Mouse (Mus musculus) CD8-positive naive resting alpha-beta T cell, adult 2 months (primary cell): ENCODE data around the gene Vsx1.

Experiments
- DNase-seq, 2 experiments: peaks; one replicate each; pipeline ENCODE4 v3.0.0; 2022; ENCODE audit warnings: low read depth in 2 of 2, low spot score in 2 of 2

The Vsx1 gene

DNA sequence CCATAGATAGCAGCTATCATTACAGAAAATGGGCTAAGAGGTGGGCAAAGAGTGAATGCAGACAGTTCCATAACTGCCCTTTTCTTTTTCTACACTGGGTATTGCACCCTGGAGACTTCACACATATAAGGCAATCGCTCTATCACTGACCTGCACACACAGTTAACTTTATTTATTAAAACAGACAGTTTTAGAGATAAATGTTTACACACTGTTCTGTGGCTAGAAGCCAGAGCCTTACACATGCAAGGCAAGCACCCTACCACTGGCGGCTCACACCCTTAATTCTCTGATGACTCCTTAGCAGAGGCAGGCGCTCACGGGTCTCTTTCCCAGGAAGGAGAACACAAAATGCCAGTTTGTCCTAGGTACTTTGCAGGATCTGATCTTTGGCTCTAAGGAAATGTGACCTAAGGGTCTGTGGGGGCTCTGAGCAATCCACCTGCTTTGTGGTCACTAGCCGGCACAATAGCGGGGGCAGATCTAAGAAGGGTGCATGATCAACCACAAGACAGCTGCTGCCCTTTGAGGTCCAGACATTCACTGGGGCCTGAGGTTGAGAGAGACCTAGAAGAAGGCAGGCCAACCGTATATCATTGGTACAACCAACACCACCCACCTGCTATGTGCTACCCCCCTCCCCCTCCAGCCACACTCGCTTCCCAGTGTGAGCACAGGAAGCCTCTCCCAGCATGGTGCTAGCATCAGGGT is 42.6 kb downstream of the Vsx1 start:
- DNase-seq: no peak

DNA sequence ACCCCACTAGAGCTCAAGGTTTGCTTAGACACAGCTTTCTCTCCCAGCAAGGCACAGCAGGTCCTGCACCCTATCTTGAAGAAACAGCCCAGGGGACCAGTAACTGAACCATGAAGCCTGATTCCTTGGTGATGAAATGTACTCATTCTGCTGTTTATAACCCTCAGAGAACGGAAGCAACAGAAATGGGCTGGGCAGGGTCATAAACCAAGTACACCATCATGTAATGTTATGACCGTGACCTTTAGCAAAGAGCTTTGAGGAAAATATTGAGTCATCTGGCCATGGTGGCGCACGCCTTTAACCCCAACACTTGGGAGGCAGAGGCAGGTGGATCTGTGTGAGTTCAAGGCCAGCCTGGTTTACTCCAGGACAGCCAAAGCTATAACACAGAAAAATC is 43.9 kb downstream of the Vsx1 start:
- no peak for DNase-seq

DNA sequence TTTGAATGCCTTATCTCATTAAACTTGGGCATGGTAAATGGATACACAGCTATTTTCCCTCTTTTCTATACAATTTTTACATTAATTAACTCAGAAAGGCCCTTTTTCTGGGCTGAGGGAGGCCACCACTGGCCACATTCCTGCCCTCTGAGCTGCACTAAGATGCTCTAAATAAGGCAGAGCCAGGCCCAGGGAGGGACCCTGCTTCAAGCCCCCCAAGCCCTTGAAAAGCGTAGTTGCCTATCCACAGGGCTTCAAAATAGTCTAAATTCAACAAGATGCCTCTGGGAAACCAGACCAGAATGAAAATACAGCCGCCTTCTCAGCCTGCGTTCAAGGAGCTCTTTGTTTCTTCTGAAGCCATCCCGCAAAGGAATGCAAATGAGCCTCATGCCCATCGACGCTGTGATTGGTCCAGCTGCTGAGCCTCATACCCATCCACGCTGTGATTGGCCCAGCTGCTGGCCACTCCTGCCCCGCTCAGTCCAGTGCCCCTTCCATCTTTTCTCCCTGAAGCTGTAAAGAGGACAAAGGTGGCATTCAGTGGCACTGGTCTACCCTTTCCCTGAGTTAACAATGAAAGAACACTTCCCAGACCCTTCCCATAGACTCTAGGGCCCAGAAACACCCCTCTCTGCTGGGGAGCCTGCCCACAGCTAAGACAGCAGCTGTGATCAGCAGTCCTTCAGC is 45.3 kb downstream of the Vsx1 start:
- DNase-seq: no peak

DNA sequence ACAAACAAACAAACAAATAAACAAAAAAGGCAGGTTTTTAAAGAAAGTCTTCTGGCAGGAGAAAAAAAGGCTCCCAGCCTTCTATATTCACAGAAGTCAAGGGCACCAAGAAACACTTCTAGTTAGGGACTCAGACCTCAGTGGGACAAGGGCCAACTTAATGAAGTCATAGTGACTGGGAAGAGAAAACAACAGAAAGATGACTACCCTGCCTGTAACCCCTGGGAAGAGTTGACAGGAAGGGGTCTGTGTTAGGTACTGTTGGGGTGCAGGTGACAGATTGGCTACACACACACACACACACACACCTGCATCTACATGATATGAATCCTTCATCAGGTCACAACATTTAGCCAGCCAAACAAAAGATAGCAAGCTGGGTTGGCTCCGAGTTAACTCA is 46.0 kb downstream of the Vsx1 start:
- DNase-seq: no peak

DNA sequence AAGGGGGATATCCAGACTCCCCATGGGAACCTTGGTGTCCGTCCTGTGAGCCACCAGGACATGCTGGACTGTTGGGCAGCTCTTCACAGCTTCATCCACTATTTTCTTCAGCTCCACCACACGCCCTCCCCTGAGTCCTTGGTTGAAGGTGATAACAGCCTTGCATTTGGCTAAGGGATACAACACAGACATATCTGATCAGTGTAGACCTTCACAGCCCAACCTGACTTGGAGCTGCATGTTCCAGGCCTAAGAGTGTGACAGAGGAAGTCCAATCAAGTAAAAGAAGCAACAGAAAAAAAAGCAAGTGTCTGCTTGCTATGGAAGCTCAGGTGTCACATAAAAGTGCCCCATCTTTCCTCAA is 50.8 kb downstream of the Vsx1 start:
- DNase-seq: no peak

DNA sequence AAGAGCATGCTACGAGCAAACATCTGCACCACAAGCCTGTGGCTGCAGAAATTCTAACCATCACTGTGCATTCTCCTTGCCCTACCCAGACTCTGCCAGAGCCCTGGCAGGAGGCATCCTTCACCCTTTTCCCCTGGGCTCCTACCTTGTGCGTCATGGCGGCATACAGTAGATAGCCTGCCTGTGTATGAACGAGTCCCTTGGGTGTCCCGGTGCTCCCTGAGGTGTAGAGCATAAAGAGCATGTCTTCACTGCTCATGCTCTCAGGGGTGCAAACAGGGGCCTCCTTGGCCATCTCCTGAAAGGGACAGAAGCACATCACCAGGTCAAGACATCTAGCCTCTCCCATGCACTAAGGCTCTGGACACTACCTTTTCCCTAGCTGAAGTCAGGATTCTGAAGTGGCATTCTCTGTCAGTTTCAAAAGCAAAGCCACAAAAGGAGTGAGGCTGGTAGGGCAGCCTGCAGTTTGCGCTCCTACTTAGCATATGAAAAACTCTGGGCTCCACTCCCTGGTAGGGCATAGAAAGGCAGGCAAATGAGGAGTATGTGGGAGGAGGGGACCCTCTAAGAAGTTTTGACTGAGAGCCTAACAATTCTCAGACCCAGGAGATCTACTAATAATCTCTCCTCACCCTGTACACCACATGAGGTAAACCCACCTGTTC is 51.3 kb downstream of the Vsx1 start:
- no peak for DNase-seq

DNA sequence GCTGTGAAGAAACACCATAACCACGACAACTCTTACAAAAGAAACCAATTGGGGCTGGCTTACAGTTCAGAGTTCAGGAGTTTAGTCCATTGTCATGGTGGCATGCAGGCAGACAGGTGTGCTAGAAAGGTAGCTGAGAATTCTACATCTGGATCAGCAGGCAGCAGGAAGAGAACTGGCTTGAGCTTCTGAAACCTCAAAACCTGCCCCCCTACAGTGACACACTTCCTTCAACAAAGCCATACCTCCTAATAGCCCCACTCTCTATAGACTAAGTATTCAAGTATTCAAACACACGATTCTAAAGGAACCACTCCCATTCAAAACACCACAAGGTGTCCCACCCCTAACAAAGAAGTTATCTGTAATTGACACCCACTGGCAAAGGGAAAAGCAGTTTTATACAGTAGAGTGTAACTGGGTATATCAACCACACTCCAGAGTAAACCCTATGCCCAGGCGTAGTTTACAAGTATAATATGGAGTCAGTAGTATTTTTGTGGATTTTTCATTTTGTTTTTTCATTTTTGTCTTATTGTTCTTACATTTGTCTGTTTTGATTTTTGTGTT is 53.2 kb downstream of the Vsx1 start:
- DNase-seq: no peak
